Mouse (Mus musculus) stomach, postnatal 0 days (tissue): Measurements from ENCODE around the gene Rbm24. TPM values are rescaled to one million over a fixed set of nuclear protein-coding genes. Genes with fewer than 3 reads are reported as not detected.

Experiments
- ATAC-seq: fragments of 200-750 bp; cut with Nextera tagmentation; 2 replicates; pipeline ENCODE4 v1.8.0; 2017; ENCODE audit not compliant: low FRiP score, low TSS enrichment
- DNase-seq: peaks from one replicate; pipeline ENCODE4 v3.0.0-alpha.2; 2016; ENCODE audit warnings: low spot score
- H3K27ac ChIP-seq: fragments of 300-500 bp; sonication (generic); replicated peaks from 2 replicates; pipeline ENCODE4 v1.5.1; 2014; ENCODE audit warnings: mild to moderate bottlenecking, control low read depth
- H3K27me3 ChIP-seq: fragments of 300-500 bp; sonication (generic); 2 replicates; pipeline ENCODE4 v1.6.1; 2014; ENCODE audit warnings: low read length; ENCODE audit not compliant: control insufficient read depth, insufficient read depth
- H3K36me3 ChIP-seq: fragments of 300-500 bp; sonication (generic); 2 replicates; pipeline ENCODE4 v1.6.1; 2014; ENCODE audit warnings: low read length, mixed read lengths; ENCODE audit not compliant: control insufficient read depth, insufficient read depth
- H3K4me1 ChIP-seq: fragments of 300-500 bp; sonication (generic); replicated peaks from 2 replicates; pipeline ENCODE4 v1.6.1; 2014; ENCODE audit warnings: antibody characterized with exemption; ENCODE audit not compliant: control insufficient read depth, insufficient read depth
- H3K4me2 ChIP-seq: fragments of 300-500 bp; sonication (generic); replicated peaks from 2 replicates; pipeline ENCODE4 v1.6.1; 2014; ENCODE audit warnings: low read depth, mild to moderate bottlenecking, control low read depth, moderate library complexity
- H3K4me3 ChIP-seq: fragments of 300-500 bp; sonication (generic); 2 replicates; pipeline ENCODE4 v1.5.1; 2014; ENCODE audit warnings: low read depth, low read length, control low read depth
- H3K9ac ChIP-seq: fragments of 300-500 bp; sonication (generic); 2 replicates; pipeline ENCODE4 v1.6.1; 2014; ENCODE audit warnings: mild to moderate bottlenecking, low read length, control low read depth, mixed read lengths
- H3K9me3 ChIP-seq: fragments of 300-500 bp; sonication (generic); 2 replicates; pipeline ENCODE4 v1.6.1; 2016; ENCODE audit warnings: low read length; ENCODE audit not compliant: control insufficient read depth
- CTCF ChIP-seq: IDR thresholded peaks from 2 replicates; pipeline ENCODE4 v1.5.1; 2016; ENCODE audit warnings: antibody characterized with exemption, low read depth, mild to moderate bottlenecking, moderate library complexity
- EP300 ChIP-seq: optimal IDR thresholded peaks from 2 replicates; pipeline ENCODE3; 2016; ENCODE audit warnings: antibody characterized with exemption
- WGBS: fragments of 180-500 bp; shearing (Covaris S2); extraction: QIAGEN DNeasy Blood & Tissue Kit; methylation state at CpG from one replicate; pipeline ENCODE4 v1.1.7; 2014; 5-methylcytosine and 5-hydroxymethylcytosine counted together
- polyA plus RNA-seq: library from polyadenylated mRNA; unstranded; fragments of >200 nt; fragmentation: Nextera tagmentation; extraction: Ambion mirVana; gene quantifications from 2 replicates; pipeline ENCODE4 v1.2.1, GENCODE M21; 2015

The Rbm24 gene
- polyA plus RNA-seq, 1 experiment from 2014 or later: 1.2 TPM

DNA sequence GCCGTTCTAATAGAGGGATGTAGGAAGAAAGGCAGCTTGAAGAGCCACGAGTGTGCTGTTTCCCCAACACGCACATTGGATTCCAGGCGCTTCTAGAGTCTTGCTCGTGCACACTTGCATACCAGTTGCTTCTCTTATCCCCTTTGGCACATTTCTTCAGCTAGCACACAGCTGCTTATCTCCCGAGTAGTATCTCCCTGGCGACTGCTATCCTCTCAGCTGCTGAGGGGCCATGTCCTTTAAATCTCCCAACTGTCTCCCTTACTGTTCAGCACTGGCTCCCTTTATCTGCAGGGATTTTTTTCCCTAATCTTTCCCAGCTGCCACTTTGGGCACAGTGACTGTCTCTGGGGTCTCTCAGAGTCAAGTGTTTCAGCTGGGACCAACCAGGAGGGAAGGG, 25.8 kb downstream of the Rbm24 start:
- Histone ChIP-seq H3K4me3 (no peak overlapping the region), H3K27me3 (no peaks in the 10 kb centered on the region), H3K9me3 (no peaks in the 10 kb centered on the region), H3K36me3 (no peaks in the 10 kb centered on the region), H3K9ac (no peak overlapping the region), H3K4me1 (no peaks in the 10 kb centered on the region), H3K27ac (no peak overlapping the region), H3K4me2 (no peak overlapping the region)
- ATAC-seq: no peak
- 63% methylated on average over 7 of the region's 7 CpGs for WGBS
- TF ChIP-seq CTCF (no peak), EP300 (no peak)
- no peak for DNase-seq

DNA sequence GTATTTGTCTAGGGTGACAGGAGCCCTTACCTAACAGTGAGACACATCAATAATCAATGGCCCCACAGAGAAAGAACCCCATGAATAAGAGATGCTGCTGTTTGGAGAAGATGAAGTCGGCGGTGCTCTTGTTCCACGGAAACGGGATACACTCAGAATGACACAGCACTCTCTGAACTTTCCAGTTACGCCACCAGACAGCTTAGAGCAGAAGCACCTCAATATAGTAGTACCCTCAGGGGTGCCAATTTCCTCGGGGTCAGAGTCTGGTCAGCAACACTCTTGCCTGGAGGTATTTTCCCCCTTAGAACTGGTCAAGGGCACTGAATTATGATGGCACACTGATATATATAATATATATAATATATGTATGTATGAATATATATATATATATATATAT, 27.8 kb downstream of the Rbm24 start:
- H3K4me2 ChIP-seq: no peak overlapping the region
- 89% methylated on average over 6 of the region's 6 CpGs for WGBS
- no peak for ATAC-seq
- H3K4me1 ChIP-seq: no peaks in the 10 kb centered on the region
- H3K27ac ChIP-seq: no peak overlapping the region
- no peaks in the 10 kb centered on the region for H3K9me3 ChIP-seq
- no peak for DNase-seq
- no peaks in the 10 kb centered on the region for H3K27me3 ChIP-seq
- H3K9ac ChIP-seq: no peak overlapping the region
- no peak overlapping the region for H3K4me3 ChIP-seq
- no peaks in the 10 kb centered on the region for H3K36me3 ChIP-seq
- no peak for TF ChIP-seq CTCF

DNA sequence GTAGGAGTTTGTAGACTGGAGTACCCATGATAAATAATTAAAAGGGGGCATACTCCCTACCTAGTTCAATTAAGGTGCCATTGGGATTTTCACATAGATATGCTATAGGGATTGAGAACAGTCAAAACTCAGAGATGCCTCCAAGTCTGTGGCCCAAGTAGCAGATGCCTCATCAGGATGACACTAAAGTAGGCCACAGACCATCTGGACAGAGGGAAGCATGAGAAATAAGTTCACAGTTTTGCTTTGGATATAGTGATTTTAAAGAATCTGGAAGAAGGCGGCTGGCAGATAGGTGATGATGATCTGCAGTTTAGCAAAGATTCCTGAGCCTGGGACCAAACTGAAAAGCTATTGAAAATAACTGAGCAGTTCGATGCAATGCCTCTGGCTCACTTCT, 30.0 kb downstream of the Rbm24 start:
- ATAC-seq: no peak
- TF ChIP-seq CTCF (no peak), EP300 (no peak)
- 77% methylated on average over 2 of the region's 2 CpGs for WGBS

DNA sequence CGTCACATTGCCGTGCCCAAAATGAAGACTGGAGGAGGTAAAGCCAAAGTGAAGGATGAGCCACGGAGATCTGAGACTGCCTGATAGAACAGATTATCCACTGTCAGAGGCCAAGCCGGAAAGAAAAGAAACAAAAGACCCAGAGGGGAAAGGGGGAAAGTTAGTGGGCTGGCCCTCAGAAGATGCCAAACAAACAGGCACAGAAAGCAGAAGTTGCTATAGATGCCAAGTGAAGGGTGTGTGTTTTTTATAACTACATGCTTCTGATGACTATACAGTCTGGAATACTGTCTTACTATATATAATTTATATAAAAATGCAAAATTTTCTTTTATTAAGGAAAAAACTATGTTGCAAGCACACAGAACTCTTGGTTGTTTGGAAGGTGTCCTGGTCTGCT, 31.7 kb downstream of the Rbm24 start:
- Histone ChIP-seq H3K36me3 (no peaks in the 10 kb centered on the region), H3K27me3 (no peaks in the 10 kb centered on the region), H3K27ac (no peak overlapping the region), H3K9ac (no peak overlapping the region), H3K4me1 (no peaks in the 10 kb centered on the region), H3K4me2 (no peak overlapping the region), H3K4me3 (no peak overlapping the region), H3K9me3 (no peaks in the 10 kb centered on the region)
- ATAC-seq (no peak), DNase-seq (no peak)
- WGBS: 66% methylated on average over 4 of the region's 4 CpGs
- no peak for TF ChIP-seq EP300
- TF ChIP-seq CTCF: no peak

More for the DNA sequence above, 30.0 kb downstream of the Rbm24 start:
- H3K4me2 ChIP-seq: no peak overlapping the region
- H3K36me3 ChIP-seq: no peaks in the 10 kb centered on the region
- no peaks in the 10 kb centered on the region for H3K4me1 ChIP-seq
- no peak overlapping the region for H3K4me3 ChIP-seq
- no peaks in the 10 kb centered on the region for H3K9me3 ChIP-seq
- no peak overlapping the region for H3K27ac ChIP-seq
- no peaks in the 10 kb centered on the region for H3K27me3 ChIP-seq
- DNase-seq: no peak
- H3K9ac ChIP-seq: no peak overlapping the region

DNA sequence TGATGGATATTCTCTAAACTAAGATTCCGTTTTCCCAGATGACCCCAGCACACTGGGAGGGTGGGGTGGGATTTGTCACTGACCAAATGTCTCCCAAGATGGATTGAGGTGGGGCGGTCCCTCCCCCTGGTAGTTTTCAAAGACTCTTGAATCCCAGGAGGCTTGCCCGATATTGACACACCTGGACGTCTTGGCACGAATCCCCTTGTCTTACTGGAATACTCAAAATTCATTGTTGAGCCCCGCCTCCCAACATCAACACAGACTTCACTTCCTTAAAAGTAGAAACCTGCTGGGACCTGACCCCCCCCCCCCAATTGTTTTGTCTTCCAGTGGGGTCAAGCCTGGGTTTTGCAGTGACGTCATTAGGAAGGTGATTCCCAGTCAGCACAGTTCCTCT, 32.4 kb downstream of the Rbm24 start:
- H3K9ac ChIP-seq: no peak overlapping the region
- 48% methylated on average over 7 of the region's 7 CpGs for WGBS
- no peak overlapping the region for H3K4me2 ChIP-seq
- no peaks in the 10 kb centered on the region for H3K9me3 ChIP-seq
- H3K27me3 ChIP-seq: no peaks in the 10 kb centered on the region
- ATAC-seq (no peak), DNase-seq (peak; percentile 15)
- H3K36me3 ChIP-seq: no peaks in the 10 kb centered on the region
- H3K27ac ChIP-seq: no peak overlapping the region
- H3K4me1 ChIP-seq: no peaks in the 10 kb centered on the region
- no peak overlapping the region for H3K4me3 ChIP-seq
- no peak for TF ChIP-seq CTCF
- TF ChIP-seq EP300: no peak

DNA sequence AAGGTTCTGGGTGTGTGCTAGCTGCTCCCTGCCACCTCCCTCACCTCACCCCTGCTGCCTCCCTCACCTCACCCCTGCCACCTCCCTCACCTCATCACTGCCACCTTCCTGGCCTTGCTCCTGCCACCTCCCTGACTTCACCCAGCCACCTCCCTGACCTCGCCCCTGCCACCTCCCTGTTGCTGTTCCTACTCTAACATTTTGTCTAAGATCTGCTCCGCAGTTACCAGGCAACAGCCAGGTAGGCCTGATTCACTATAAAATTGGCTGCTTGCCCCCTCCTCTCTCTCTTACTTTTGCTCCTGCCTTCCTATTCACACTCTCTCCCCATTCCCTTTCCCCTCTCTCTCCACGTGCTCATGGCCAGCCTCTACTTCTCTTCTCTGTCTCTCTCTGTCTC, 33.3 kb downstream of the Rbm24 start:
- no peak for ATAC-seq
- H3K9ac ChIP-seq: no peak overlapping the region
- H3K4me2 ChIP-seq: no peak overlapping the region
- no peaks in the 10 kb centered on the region for H3K36me3 ChIP-seq
- H3K9me3 ChIP-seq: no peaks in the 10 kb centered on the region
- DNase-seq: peak; percentile 16
- WGBS: 59% methylated on average over 3 of the region's 3 CpGs
- no peaks in the 10 kb centered on the region for H3K27me3 ChIP-seq
- no peaks in the 10 kb centered on the region for H3K4me1 ChIP-seq
- TF ChIP-seq EP300 (no peak), CTCF (no peak)
- H3K27ac ChIP-seq: no peak overlapping the region
- H3K4me3 ChIP-seq: no peak overlapping the region

DNA sequence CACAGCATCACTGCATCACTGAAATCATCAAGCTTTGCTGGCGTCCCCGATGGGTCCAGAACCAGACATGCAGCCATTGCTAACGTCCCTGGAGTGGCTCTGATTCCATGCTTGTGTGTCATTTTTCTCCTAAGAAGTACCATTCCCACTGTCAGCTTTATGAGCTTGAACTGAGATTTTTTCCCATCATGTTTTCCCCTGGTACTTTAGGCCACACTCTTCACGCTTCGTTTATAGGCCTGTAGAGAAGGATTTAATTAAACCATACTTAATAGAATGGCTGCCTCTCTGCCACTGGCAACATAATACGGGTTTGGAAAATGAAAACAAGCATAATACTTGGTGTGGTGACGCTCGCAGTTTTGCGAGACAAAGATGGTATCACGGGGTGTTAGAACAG, 41.3 kb downstream of the Rbm24 start:
- Histone ChIP-seq H3K4me1 (no peaks in the 10 kb centered on the region), H3K36me3 (no peaks in the 10 kb centered on the region), H3K27me3 (no peaks in the 10 kb centered on the region), H3K4me2 (no peak overlapping the region), H3K27ac (no peak overlapping the region), H3K4me3 (no peak overlapping the region), H3K9me3 (no peaks in the 10 kb centered on the region), H3K9ac (no peak overlapping the region)
- TF ChIP-seq EP300 (no peak), CTCF (no peak)
- DNase-seq (no peak), ATAC-seq (no peak)
- 92% methylated on average over 10 of the region's 10 CpGs for WGBS
